Mouse (Mus musculus) CD4-positive helper T cell, adult 2 months (primary cell): ENCODE results near the gene Sh3bgrl.
"Not testable (repeated sequence)": the region's sequence is repeated elsewhere in the genome, so short reads cannot be mapped to it uniquely, and the experiment has no call there.

Experiments used
- DNase-seq: peaks from one replicate; pipeline ENCODE4 v3.0.0-alpha.2; 2012; ENCODE audit warnings: low read depth, missing footprints, low spot score

Sh3bgrl gene

DNA sequence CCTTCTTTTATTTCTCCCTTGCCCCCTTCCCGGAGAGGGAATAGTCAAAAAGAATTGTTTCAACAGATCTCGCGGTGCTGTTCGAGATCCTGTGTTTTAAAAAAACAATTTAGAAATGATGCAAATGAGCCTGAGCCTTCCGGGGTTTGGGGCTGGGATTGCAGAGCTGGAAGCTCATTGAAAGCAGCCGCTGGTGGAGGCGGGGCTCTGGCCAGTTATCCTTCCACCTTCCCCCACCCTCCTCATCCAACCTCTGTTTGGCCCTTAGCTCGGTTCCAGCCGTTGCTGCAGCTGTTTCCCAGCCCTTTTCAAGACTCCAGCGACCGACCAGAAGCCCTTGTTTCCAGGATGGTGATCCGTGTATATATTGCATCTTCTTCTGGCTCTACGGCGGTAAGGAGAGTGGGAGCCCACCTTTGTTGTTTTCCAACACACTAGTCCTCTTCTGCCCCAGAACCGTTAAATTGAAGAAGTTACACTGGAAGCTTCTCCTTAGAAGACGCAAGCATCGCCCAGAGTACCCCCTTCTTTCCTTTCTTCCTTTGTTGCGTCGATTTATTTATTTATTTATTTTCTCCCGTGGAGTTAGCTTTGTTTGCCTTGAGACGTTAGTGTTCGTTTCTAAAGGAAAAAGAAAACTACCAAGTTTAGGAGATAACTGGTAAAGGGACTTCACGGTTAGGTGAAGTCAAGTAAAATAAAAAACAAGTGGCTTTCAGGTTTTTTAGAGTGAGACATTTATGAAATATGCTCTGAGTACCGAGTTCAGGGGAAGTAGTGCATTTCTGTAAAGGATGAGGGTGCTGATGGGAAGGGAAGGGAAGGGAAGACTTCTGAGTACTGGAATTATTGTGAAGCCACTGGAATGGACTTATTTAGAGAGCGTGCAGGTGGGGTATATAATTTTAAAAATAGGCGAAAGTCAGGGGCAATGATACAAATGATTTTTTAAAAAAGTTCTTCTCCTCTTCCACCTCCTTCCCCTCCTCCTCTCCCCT, at the start of gene Sh3bgrl:
Sh3bgrl (plus strand) TSS at position 121 of the 998 bp plus-strand sequence.
- peak; percentile 78 for DNase-seq

DNA sequence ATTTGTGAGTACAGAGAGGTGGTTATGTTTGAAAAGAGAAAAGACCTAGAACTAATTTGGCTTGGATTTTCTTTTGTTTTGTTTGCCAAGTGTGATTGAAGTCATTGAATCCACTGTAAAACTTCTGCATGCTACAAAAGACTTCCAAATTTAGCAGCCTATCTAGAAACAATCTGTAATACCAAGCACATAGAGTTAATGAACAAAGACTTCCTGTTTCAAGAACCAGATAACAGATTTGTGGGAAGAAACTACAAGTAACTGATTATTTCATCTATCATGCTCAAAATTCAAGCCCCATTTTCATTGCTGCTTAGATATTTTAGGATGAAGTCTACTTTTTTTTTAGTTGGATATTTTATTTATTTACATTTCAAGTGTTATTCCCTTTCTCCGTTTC, 47.4 kb upstream of the Sh3bgrl start:
- DNase-seq: no peak

DNA sequence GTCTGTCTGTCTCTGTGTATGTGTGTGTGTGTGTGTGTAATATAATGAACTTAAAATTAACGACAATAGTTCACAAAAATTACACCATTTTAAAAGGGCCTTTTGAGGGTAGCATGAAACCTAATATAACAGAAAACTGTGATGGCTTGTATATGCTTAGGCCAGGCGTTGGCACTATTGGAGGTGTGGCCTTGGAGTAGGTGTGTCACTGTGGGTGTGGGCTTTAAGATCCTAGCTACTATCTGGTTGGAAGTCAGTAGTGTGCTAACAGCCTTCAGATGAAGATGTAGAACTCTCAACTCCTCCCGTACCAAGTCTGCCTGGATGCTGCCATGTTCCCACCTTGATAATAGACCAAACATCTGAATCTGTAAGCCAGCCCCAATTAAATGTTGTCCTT, 23.4 kb upstream of the Sh3bgrl start:
- no peak for DNase-seq

DNA sequence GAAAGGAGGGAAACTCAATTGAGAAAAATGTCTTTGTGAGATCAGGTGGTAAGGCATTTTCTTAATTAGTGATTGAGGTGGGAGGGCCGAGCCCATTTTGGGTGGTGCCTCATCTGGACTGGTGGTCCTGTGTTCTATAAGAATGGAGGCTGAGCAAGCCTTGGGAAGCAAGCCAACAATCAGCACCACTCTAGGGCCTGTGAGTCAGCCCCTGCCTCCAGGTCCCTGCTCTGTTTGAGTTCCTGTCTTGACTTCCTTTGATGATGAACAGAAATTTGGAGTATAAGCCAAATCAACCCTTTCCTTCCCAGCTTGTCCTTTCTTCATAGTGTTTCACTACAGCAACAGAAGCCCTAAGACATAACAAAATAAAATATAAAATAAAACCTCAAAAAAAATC, 19.4 kb upstream of the Sh3bgrl start:
- DNase-seq: no peak

DNA sequence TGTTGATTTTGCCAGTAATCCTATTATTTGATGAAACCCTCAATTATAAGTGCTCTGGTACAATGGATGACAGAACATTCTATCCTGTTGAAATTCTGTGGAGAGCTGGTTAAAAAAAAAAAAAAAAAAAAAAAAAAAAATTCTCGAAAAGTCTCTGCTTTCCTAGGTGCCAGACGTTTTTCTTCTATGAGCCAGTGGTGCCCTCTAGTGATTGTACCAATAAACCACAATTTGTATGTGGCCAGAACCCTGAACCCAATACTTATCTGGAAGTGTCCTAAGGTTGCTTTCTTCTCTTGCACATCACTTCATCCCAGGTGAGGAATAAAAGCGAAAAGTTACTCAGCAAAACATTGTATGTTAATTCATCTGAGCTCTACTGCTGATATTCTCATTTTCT, 18.8 kb upstream of the Sh3bgrl start:
- peak; percentile 30 for DNase-seq

DNA sequence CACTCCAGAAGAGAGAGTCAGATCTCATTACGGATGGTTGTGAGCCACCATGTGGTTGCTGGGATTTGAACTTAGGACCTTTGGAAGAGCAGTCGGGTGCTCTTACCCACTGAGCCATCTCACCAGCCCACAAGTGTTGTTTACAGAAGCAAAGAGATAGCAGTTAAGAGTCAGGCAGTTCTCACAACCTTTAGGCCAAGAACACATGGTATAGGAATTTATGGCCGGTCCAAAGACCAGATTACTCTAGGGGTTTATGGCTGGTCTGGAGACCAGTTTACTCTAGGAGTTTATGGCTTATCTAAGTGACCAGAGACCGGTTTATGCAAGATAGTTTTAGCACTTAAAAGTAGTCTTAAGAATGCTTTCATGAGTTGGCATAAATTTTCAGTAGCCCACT, 15.8 kb upstream of the Sh3bgrl start:
- DNase-seq: not testable (repeated sequence)

DNA sequence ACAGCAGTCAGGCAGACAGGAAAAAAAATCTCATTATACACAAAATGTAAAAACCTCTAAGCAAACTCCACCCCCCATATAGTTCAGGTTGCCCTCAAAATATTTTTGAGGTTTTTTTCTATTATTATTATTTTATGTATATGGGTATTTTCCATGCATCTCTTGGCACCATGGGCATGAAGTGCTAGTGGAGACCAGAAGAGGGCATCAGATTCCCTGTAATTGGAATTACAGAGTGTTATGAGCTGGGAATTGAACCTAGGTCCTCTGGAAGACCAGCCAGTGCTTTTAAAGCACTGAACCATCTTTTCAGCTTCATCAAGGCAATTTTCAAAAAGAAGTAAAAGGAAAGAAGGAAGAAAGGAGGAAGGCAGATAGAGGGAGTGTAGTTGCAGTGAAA, 8.1 kb upstream of the Sh3bgrl start:
- no peak for DNase-seq

DNA sequence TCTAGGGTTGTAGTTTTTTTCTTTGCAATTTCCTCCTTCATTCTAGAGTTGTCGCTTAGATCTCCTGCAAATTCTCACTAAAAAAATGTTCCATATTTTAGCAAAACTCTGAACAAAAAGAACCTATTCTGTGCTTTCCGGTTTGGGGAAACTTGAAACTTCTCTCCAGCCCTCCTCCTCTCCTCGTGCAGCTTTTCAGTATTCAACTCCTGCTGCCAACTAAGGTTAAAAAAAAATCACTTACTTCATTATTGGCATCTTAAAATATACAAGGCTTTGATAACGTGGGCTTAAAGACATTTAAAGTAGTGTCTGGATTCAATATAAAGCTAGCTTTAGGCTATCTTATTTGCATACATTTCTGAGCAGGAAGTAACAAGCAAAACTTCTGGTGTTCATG, 365 bp upstream of the Sh3bgrl start:
- peak; percentile 8 for DNase-seq

DNA sequence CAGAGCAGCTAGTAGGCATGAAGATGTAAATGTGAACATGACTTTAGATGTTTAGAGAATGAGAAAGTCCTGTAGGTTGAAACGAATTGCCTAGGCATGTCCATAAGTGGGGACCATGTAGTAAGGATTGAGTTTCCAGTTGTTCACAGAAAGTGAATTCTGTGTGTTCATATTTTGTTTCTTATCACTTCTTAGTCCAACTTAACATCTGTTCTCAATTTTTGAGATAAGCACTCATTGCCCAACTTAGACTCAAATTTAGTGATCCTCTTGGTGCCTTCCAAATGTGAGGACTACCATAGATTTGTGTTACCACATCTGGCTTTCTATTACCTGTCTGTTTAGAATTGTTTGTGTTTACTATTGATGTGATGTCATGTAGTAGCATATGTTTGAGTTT, 3.3 kb downstream of the Sh3bgrl start:
- DNase-seq: no peak

DNA sequence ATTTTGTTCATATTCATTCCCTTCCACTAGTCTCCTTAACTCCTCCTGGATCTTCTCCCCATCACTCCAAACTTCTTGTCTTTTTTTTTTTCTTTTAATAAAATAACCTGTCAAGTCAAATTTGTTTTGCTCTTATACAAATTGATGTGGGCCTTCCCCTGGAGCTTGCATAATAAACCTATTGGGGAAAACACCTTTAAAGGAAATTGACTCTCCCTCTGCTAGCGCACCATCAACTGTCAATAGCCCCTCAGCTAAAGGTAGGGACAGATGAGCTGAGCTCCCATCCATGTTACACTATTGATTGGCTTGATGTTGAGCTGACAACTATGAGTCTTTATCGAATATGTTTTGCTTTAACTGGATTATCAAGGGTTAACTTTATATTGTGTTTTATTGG, 5.3 kb downstream of the Sh3bgrl start:
- no peak for DNase-seq

DNA sequence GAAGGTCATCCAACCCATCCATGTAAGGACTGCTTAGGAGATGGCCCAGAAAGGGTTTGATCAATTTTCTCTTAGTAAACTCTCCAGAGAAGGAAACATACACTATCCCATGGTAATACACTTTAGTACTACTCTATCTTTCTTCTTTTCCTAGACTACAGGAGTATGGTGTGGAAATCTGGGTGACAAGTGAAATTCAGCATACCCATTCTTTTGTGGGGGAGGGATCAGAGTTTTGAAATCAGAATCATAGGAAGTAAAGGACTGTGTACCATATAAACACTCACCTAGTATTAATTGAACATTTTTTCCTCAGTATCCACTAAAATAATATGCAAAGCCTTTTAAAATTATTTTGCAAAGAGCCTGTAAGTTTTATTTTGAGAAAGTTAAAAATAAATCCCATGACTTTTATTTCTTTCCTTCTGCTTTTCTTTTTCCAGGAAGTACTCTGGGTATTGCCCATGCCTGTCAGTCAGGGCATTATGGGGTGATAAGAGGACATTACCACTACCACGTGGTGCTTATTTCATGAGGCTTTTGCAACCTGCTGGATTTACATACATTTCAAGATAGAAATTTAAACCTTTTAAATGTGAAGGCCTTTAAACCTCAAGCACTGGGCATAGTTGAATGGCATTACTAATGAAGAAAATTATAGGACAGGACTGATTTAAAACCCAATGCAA, 13.1 kb downstream of the Sh3bgrl start:
- no peak for DNase-seq

DNA sequence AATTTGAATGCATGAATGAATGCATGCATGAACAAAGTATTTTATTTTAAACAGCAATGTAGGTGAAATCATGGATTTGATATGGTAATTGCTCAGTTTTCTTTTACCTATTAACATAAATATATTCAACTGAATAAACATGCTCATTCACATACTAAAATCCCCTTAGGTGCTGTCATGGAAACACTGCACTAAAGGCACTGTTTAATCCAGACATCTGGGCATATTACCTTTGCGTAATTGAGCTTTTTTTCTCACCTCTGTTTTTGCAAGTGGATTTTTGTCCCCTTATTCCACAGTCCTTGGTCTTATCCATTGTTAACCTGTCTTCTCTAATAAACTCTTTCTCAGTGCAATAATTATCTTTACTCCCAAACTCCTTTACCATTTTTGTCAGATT, 17.7 kb downstream of the Sh3bgrl start:
- no peak for DNase-seq

DNA sequence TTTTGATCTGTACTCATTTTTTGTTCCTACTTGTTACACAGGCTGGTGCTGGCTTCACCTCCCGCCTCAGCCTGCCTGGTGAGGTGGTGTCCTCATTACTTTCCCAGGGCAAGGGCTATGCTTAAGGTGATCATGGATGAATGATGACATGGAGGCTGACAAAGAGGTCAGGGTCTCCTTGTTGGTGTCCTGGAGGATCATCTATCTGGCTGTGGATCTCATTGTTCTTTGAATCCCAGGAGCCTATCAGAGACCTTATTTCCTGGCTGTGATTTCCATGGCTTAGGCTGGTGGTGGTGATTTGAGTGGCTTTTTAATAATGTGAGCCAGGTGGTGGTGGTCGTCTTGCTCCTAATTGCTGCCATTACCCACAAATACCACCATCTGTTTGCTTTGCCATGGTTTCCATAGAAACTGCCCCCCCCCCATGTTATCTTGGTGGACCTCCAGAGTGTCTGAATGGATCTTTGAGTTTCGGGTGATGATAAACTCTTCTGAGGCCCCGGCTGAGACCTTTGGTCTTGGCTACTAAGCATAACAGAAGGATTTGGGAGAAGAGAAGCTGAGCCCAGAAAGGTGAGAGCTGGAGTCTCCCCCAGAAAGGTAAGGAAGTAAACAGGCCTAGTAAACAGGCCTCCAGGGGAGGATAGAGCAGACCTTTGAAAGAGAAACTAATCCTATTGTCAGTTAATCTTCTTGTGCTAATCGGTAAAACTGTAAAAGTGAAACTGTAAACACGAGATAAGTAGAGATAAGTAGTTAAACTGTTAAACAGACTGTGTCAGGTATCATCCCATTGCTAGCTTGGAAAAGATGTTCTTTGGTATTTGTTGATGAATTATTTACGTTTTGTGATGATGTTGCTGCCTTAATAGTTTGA, 18.5 kb downstream of the Sh3bgrl start:
- DNase-seq: peak; percentile 59

DNA sequence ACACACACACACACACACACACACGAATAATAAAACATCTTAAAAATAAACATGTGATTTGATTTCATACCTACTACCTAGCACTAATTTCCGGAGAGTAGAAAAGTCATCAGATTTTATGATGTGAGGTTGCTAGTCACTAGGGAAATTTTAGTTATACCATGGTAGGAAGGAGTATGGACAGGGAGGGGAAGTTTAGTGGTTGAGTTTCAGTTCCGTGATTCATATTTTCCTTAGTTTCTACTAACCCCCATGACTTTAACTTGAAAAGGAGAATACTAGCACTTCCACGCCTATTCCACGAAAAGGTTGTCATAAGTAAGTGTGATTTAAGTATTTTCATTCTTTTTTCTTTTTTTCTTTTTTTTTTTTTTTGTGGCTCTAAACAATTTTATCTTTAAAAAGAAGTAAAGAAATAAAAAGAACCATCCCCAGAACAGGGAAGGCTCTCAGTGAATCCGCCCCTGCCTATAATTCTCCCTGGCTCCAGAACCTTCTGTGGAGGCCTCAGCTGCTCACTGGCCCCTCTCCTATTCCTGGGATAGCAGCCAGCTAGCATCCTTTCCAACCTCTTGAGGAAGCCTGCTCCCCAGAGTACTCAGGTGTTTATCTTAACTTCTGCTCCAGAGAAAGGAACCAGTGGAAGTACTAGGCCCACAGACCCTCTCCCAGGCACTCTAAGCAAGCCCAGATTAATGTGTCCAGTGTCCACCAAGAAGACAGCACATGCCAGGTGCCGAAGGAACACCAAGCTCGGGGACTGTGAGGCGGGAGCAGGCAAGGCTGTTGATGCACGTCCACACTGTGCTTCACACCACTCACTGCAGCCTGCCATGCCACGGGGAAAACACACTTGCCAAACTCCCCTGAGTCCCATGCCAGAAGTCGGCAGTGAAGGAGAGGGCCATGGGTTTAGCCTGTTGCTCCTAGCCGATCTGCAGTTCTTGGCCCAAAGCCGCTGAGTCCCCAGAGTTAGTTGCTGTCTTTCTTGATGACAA, 25.0 kb downstream of the Sh3bgrl start:
- DNase-seq: peak; percentile 37

DNA sequence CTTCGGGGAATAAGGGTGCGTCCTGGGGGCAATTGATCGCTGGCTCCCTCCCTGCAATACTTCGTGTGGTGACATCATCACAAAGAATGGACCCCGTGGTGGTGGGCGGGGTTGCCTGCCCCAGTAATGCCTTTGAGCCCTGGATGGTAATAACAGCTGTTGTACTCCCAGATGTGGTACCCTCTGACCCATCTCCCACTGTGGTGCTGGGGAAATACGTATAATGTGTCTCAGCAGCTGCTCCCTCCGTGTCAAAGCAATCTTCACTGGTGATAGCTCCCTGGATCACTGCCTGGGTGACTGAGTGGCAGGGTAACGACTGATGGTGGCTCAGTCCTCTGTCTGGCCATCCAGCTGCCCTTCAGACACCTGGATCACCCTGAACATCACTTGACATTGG, 26.0 kb downstream of the Sh3bgrl start:
- no peak for DNase-seq

DNA sequence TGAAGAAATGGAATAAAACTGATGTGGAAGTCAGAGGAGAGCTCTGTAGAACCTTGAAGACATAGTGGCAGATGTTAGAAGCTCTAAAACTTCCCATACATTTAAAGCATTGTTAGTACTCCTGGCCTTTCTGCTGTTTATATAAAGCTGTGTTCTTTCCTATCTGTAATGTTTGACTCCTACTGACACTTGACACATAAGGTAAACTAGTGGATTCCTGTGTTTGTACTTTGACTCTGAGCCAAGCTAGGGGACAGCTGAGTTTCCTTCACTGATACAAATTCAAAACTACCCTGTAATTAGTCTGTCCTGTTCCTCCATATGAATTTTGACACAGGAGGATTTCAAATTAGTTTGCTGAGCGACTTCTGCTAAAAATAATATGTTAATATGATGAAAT, 27.5 kb downstream of the Sh3bgrl start:
- DNase-seq: no peak

DNA sequence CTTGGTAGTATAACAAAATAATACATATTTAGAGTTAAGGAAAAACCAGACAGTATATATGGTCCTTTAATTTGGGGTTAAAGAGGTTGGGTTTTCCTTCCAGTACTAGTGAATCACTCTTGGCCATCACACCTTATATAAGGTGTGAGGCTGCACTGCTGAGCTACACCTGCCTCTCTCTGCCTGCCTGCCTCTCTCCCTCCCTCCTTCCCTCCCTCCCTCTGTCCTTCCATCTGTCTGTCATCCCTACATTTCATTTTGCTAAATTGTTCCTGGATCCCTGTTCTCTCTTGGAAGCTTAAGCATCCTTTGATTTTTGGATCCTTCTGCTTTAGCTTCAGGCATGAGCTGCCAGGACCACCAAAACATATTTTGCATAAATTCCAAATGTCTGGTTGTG, 28.6 kb downstream of the Sh3bgrl start:
- DNase-seq: no peak

DNA sequence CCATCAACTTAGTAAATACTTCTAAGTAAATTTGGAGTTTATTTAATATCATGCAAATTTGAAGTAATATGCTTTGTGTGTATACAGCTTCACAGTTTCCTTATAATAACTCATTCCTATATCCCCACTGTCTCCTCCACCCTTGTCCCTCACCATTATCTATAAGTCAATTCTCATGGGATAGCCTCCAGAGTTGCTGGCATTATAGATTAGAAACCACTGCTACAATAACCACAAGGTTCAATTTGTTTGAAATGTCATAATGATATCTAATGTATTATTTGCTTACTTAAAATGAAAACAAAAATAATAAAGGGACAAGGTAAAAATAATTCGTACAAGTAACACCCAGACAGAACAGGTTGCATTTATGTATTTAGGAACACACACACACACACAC, 31.7 kb downstream of the Sh3bgrl start:
- no peak for DNase-seq

DNA sequence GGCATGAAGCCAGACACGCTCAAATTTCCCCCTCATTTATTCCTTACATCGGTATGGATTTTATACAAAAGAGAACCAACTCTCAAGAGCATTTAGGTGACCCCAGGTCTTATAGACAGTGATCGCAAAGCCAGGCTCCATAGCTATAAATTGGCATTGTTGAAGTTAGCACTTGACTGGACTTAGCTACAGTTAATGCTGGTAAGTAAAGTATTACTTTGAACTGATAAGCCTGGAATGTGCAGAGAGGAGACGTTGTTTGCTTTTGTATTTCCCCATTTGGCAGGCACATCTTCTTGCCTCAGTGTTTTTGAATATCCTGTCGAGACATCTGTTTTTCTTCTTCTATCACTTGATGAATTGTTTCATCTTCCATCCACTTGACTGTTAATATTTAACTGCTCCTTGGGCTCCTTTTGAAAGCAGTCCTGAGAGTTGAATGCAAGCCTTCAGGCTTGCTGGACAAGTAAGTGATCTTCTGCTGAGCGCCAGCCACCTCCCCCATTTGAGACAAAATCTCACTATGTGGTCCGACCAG, 32.5 kb downstream of the Sh3bgrl start:
- DNase-seq: no peak

DNA sequence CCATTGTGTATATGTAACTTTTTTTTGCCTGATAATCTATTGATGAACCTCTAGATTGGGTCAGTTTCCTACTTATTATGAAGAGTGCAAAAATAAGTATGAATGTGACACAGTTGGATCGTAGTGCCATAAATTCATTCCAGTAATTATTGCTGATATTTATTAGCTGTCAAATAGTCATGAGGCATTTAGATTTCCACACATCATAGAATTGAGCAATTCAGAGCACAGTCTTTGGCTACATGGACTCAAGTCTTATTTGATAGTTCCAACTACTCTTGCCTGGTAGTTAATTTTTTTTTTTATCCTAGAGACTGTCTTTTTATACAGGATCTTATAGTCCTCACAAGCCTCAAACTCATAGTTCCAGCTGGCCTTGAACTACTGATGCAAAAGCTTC, 34.9 kb downstream of the Sh3bgrl start:
- no peak for DNase-seq
